Mouse (Mus musculus) neural tube, embryonic 15.5 days (tissue): Measurements from ENCODE around the gene Cyp2f2. TPM values are rescaled to one million over a fixed set of nuclear protein-coding genes. Genes with fewer than 3 reads are reported as not detected.
A peak's percentile ranks its signal among the peaks of the same experiment; 100 is the strongest.

Experiments
- ATAC-seq: fragments of 200-750 bp; cut with Nextera tagmentation; 2 replicates; pipeline ENCODE4 v1.8.0; 2017; ENCODE audit warnings: mild to moderate bottlenecking, moderate TSS enrichment, moderate library complexity; ENCODE audit not compliant: low FRiP score
- H3K27ac ChIP-seq: fragments of 300-500 bp; sonication (generic); replicated peaks from 2 replicates; pipeline ENCODE4 v1.5.1; 2015; ENCODE audit warnings: mild to moderate bottlenecking, inconsistent platforms
- H3K27me3 ChIP-seq: fragments of 300-500 bp; sonication (generic); replicated peaks from 2 replicates; pipeline ENCODE4 v1.6.1; 2015; ENCODE audit warnings: inconsistent platforms
- H3K36me3 ChIP-seq: fragments of 300-500 bp; sonication (generic); 2 replicates; pipeline ENCODE4 v1.6.1; 2015; ENCODE audit warnings: inconsistent platforms
- H3K4me1 ChIP-seq: fragments of 300-500 bp; sonication (generic); 2 replicates; pipeline ENCODE4 v1.6.1; 2015; ENCODE audit warnings: inconsistent platforms
- H3K4me2 ChIP-seq: fragments of 300-500 bp; sonication (generic); 2 replicates; pipeline ENCODE4 v1.6.1; 2015; ENCODE audit warnings: inconsistent platforms, mild to moderate bottlenecking, moderate library complexity
- H3K4me3 ChIP-seq: fragments of 300-500 bp; sonication (generic); replicated peaks from 2 replicates; pipeline ENCODE4 v1.5.1; 2015; ENCODE audit warnings: mild to moderate bottlenecking, inconsistent platforms
- H3K9ac ChIP-seq: fragments of 300-500 bp; sonication (generic); replicated peaks from 2 replicates; pipeline ENCODE4 v1.6.1; 2015; ENCODE audit warnings: mild to moderate bottlenecking, inconsistent platforms
- H3K9me3 ChIP-seq: fragments of 300-500 bp; sonication (generic); replicated peaks from 2 replicates; pipeline ENCODE4 v1.6.1; 2016; ENCODE audit warnings: inconsistent platforms
- WGBS: fragments of 180-500 bp; shearing (Covaris S2); methylation state at CpG from one replicate; pipeline ENCODE4 v1.1.7; 2015; ENCODE audit warnings: mixed read lengths; 5-methylcytosine and 5-hydroxymethylcytosine counted together
- microRNA-seq: library from miRNA; unstranded; fragments of <30 nt; microRNA quantifications from one replicate; pipeline ENCODE4, GENCODE M21; 2017
- polyA plus RNA-seq: library from polyadenylated mRNA; unstranded; fragments of >200 nt; fragmentation: Nextera tagmentation; extraction: Ambion mirVana; gene quantifications from 2 replicates; pipeline ENCODE4 v1.2.1, GENCODE M21; 2015

Gene Cyp2f2
- polyA plus RNA-seq, 1 experiment from 2014 or later: not detected

- Histone ChIP-seq H3K4me3 (peak within 1 kb of the TSS; percentile 77), H3K9ac (no peak within 1 kb of the TSS), H3K4me1 (peaks cover 21% of the 10 kb centered on the region), H3K27ac (peak within 1 kb of the TSS; percentile 95), H3K9me3 (no peaks in the 10 kb centered on the region), H3K27me3 (no peaks in the 10 kb centered on the region), H3K4me2 (peak within 1 kb of the TSS; percentile 60), H3K36me3 (peaks cover 26% of the 10 kb centered on the region)
- no peak for ATAC-seq
- 62% methylated on average over 14 of the region's 14 CpGs for WGBS
These were observed 61.4 kb downstream of the Cyp2f2 start, which contains the start of the genes Gm21983 and Mia for GRCm38 (mm10) chr7:27180837-27181695. Gene Gm21983 (minus strand): TSS chr7:27181086. Gene Mia (minus strand): TSS chr7:27181157.

GRCm38 (mm10) chr7:27182498-27182897 lies 62.8 kb downstream of the Cyp2f2 start:
- Histone ChIP-seq H3K36me3 (peaks cover 40% of the 10 kb centered on the region), H3K9me3 (no peaks in the 10 kb centered on the region), H3K4me2 (no peak overlapping the region), H3K9ac (no peak overlapping the region), H3K4me3 (no peak overlapping the region), H3K27ac (no peak overlapping the region), H3K27me3 (no peaks in the 10 kb centered on the region), H3K4me1 (peaks cover 19% of the 10 kb centered on the region)
- no peak for ATAC-seq
- 93% methylated on average over 1 of the region's 1 CpGs for WGBS

Small RNA genes lying within 50 kb of the gene (microRNA-seq; reads per million reads assigned to microRNA genes)
- not detected for gene Mir3101

Other genes with a start within 250 kb of the Cyp2f2 start
- gene Cyp2a22, start 180.5 kb upstream of the Cyp2f2 start, polyA plus RNA-seq: not detected in 2 replicates
- gene Cyp2a12, start 90.8 kb upstream of the Cyp2f2 start, polyA plus RNA-seq: not detected in 2 replicates
- gene Cyp2t4, start 33.8 kb downstream of the Cyp2f2 start, polyA plus RNA-seq: 0.10 and 0.36 TPM in 2 replicates
- 92.3 and 94.7 TPM in 2 replicates for gene Egln2, start 46.9 kb downstream of the Cyp2f2 start, polyA plus RNA-seq
- gene Rab4b, start 59.0 kb downstream of the Cyp2f2 start, polyA plus RNA-seq: 105 and 109 TPM in 2 replicates
- 0.90 TPM in 1 of 2 replicates, not detected in the other for gene Gm21983, start 61.2 kb downstream of the Cyp2f2 start, polyA plus RNA-seq
- gene Mia, start 61.2 kb downstream of the Cyp2f2 start, polyA plus RNA-seq: 22.9 and 28.6 TPM in 2 replicates
- 3.4 TPM in 2 replicates for gene BC024978, start 75.9 kb downstream of the Cyp2f2 start, polyA plus RNA-seq
- gene Snrpa, start 76.4 kb downstream of the Cyp2f2 start, polyA plus RNA-seq: 176 and 193 TPM in 2 replicates
- 5.9 and 6.1 TPM in 2 replicates for gene Itpkc, start 108.8 kb downstream of the Cyp2f2 start, polyA plus RNA-seq
- 20.1 and 20.9 TPM in 2 replicates for gene Coq8b, start 113.1 kb downstream of the Cyp2f2 start, polyA plus RNA-seq
- 47.7 and 60.7 TPM in 2 replicates for gene Numbl, start 138.5 kb downstream of the Cyp2f2 start, polyA plus RNA-seq
- 10.7 and 17.8 TPM in 2 replicates for gene Ltbp4, start 217.8 kb downstream of the Cyp2f2 start, polyA plus RNA-seq
- gene Shkbp1, start 236.1 kb downstream of the Cyp2f2 start, polyA plus RNA-seq: 28.9 and 33.4 TPM in 2 replicates
- not detected in 2 replicates for gene Gm20479, start 237.5 kb downstream of the Cyp2f2 start, polyA plus RNA-seq